Mouse (Mus musculus): ENCODE data around the gene Ube2l3. TPM values are rescaled to one million over a fixed set of nuclear protein-coding genes. Genes with fewer than 3 reads are reported as not detected.
A peak's percentile ranks its signal among the peaks of the same experiment; 100 is the strongest.
"Not testable (repeated sequence)": the region's sequence is repeated elsewhere in the genome, so short reads cannot be mapped to it uniquely, and the experiment has no call there.

Gene Ube2l3
- 213 and 244 TPM in 2 replicates for total RNA-seq (2014; fragmentation: Nextera tagmentation)
- 110 and 124 TPM in 2 replicates for total RNA-seq (2017)

GRCm38 (mm10) chr16:17202549-17202948, at the start of gene Ube2l3:
Gene Ube2l3, minus strand, starts transcription at chr16:17202649.
- ATAC-seq (replicated peaks; ENCODE audit: poor library complexity, severe bottlenecking) = no peak

GRCm38 (mm10) chr16:17251539-17251938, 49.1 kb upstream of the Ube2l3 start:
- no peak for ATAC-seq (replicated peaks; ENCODE audit: poor library complexity, severe bottlenecking)

GRCm38 (mm10) chr16:17249135-17249534, 46.7 kb upstream of the Ube2l3 start:
- peak; percentile 81 for ATAC-seq (replicated peaks; ENCODE audit: poor library complexity, severe bottlenecking)

GRCm38 (mm10) chr16:17247727-17248126, 45.3 kb upstream of the Ube2l3 start:
- no peak for ATAC-seq (replicated peaks; ENCODE audit: poor library complexity, severe bottlenecking)

GRCm38 (mm10) chr16:17244996-17245395, 42.5 kb upstream of the Ube2l3 start:
- no peak for ATAC-seq (replicated peaks; ENCODE audit: poor library complexity, severe bottlenecking)

- no peak for ATAC-seq (replicated peaks; ENCODE audit: poor library complexity, severe bottlenecking)
Measured at GRCm38 (mm10) chr16:17243731-17244130, 41.3 kb upstream of the Ube2l3 start.

- no peak for ATAC-seq (replicated peaks; ENCODE audit: poor library complexity, severe bottlenecking)
Measured at GRCm38 (mm10) chr16:17239409-17239808, 37.0 kb upstream of the Ube2l3 start.

- no peak for ATAC-seq (replicated peaks; ENCODE audit: poor library complexity, severe bottlenecking)
Measured at GRCm38 (mm10) chr16:17237634-17238033, 35.2 kb upstream of the Ube2l3 start.

GRCm38 (mm10) chr16:17234916-17235665, 32.6 kb upstream of the Ube2l3 start:
- no peak for ATAC-seq (replicated peaks; ENCODE audit: poor library complexity, severe bottlenecking)

GRCm38 (mm10) chr16:17234499-17234895, 32.0 kb upstream of the Ube2l3 start:
- ATAC-seq (replicated peaks; ENCODE audit: poor library complexity, severe bottlenecking) = peak; percentile 26; the same call in 1 of the 2 replicates

- peak; percentile 36 for ATAC-seq (replicated peaks; ENCODE audit: poor library complexity, severe bottlenecking)
Measured at GRCm38 (mm10) chr16:17233702-17234498, 31.5 kb upstream of the Ube2l3 start.

GRCm38 (mm10) chr16:17232794-17233701, 30.6 kb upstream of the Ube2l3 start, which contains the start of gene Hic2:
Gene Hic2, plus strand, starts transcription at chr16:17233572.
- ATAC-seq (replicated peaks; ENCODE audit: poor library complexity, severe bottlenecking) = peak; percentile 96

GRCm38 (mm10) chr16:17231523-17231922, 29.1 kb upstream of the Ube2l3 start:
- ATAC-seq (replicated peaks; ENCODE audit: poor library complexity, severe bottlenecking) = not testable (repeated sequence)

GRCm38 (mm10) chr16:17226496-17226895, 24.0 kb upstream of the Ube2l3 start:
- ATAC-seq (replicated peaks; ENCODE audit: poor library complexity, severe bottlenecking) = no peak

GRCm38 (mm10) chr16:17225584-17225983, 23.1 kb upstream of the Ube2l3 start:
- ATAC-seq (replicated peaks; ENCODE audit: poor library complexity, severe bottlenecking) = no peak

GRCm38 (mm10) chr16:17222197-17222596, 19.7 kb upstream of the Ube2l3 start:
- ATAC-seq (replicated peaks; ENCODE audit: poor library complexity, severe bottlenecking) = peak; percentile 98

- ATAC-seq (replicated peaks; ENCODE audit: poor library complexity, severe bottlenecking) = no peak
Measured at GRCm38 (mm10) chr16:17220127-17220733, 17.8 kb upstream of the Ube2l3 start.

- peak; percentile 96 for ATAC-seq (replicated peaks; ENCODE audit: poor library complexity, severe bottlenecking)
Measured at GRCm38 (mm10) chr16:17216934-17217633, 14.6 kb upstream of the Ube2l3 start.
